Mouse (Mus musculus): ENCODE measurements around the gene Pnp.
"Not testable (repeated sequence)": the region's sequence is repeated elsewhere in the genome, so short reads cannot be mapped to it uniquely, and the experiment has no call there.

Gene Pnp

DNA sequence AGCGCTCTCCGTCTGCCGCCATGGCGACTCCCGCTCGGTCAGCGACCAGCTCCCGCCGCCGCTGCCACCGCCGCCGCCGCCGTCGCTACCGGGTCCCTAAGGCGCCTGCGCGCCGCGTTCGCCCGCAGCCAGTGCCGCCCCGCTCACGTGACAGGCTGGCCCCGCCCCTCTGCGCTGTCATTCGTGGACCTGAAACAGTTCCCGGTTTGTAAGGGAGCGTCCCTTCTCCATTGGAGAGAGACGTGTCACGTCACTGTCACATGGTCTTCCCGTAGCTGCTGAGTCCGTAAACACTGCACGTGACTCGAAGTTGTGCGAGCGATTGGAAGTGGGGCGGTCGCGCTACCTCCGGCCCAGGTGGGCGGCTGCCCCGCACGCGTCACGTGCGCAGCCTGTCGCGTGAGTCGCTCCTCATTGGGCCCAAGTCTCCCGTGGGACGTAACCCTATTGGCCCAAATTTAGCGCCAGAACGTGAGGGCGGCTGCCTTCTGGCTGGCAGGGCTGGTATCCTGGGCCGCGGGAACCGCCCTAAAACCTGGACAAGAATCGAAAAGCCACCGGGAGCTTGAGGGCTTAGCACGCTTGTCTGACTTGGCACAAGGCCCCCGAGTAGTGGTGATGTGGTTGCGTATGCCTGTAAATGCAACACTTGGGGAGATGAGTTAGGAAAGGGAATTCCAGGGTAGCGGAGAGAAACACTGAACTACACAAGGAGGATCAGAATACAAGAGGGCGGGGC, at the start of gene Pnp, which contains the start of gene Pip4p1:
Gene Pnp, plus strand, starts transcription at position 329 of the 739 bp plus-strand sequence.
Gene Pip4p1, minus strand, starts transcription at position 103 of the 739 bp plus-strand sequence.
- DNase-seq = peak; percentile 100

DNA sequence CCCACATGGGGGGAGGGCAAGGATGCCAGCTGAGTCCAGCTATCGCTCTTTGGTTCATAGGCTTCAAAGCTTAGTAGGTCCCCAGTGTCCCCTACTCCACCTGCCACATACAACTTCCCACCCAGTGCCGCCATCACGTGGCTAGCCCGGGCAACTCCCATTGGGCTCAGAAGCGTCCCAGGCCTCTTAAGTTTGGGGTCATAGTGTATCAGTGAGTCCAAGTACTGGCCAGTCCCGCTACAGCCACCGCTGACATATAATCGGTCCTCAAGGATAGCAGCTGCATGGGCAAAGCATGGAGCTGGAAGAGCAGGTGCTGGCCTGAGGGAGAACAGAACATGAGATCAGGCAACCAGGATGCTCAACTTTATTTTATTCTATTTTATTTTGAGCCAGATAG, 39.3 kb upstream of the Pnp start:
- DNase-seq = no peak

DNA sequence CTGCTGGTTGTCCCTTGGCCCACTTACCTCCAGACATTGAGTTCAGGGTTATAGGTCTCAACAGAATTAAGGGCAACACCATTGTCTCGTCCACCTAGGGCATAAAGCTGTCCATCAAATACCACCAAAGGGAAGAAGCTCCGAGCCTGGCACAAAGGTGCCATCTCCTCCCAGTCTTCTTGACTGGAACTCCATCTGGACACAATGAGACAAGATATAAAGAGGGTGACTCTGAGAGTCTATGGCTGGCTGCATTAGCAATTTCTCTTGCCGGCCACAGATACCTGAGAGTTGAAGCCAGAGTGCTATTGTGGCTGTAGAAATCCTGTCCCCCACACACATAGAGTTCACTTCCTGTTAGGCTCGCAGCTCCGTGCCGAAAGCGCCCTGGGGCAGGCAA, 38.8 kb upstream of the Pnp start:
- DNase-seq = no peak

DNA sequence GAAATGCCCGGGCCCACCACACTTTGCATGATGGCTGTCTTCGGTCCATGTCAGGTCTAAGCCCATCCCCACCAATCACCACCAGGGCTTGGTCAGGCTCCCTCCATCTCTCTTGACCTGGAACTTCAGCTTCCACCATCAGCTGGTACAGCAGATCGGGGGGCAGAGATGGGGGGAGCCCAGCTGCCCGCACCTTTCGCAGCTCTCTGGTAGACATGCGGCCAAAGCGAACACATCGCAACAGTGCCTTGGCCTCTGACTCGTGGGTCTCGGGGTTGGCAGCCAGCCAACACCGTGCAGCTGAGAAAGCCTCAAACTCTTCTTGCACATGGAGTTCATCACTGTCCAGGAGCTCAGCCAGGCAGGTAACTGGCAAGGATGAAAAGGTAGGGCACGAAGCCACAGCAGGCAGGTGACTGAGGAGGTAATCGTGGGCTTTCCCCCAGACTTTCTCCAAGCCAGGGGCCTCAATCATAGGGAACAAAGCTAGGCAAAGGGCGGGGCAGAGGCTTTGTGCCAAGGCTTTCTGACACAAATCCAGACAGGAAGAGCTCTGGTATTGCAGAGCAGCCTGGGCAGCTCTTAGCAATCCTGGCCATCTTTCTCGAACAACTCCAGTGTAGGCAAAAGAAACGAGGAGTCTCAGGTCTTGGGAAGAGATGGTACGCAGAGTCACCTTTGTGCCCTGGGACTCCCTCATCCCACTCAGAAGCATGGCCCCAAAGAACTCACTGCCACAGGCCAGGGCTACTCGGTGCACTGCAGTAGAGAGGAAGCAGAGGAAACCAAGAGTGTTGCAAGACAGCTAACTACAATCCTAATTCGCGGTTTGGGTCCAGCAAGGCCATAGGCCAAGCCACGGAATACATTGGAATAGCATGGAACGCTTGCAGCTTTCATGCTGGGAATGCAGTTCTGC, 38.1 kb upstream of the Pnp start:
- no peak for DNase-seq

DNA sequence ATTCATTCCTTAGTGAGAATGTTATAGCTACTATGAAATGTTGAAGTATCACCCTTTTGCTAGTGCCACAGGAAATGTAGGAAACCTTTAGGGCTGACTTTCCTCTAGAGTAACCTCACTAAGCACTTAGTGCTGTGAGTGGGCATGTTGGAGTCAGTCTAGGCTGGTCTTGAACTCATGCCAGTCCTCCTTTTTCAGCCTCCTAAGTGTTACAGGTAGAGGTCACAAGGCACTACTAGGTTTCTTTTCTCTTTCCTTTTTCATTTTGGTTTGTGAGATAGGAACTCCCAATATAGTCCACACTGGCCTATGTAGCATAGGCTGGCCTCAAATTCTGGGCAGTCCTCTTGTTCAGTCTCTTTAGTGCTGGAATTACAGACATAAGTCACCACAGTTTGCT, 35.5 kb upstream of the Pnp start:
- DNase-seq = no peak

DNA sequence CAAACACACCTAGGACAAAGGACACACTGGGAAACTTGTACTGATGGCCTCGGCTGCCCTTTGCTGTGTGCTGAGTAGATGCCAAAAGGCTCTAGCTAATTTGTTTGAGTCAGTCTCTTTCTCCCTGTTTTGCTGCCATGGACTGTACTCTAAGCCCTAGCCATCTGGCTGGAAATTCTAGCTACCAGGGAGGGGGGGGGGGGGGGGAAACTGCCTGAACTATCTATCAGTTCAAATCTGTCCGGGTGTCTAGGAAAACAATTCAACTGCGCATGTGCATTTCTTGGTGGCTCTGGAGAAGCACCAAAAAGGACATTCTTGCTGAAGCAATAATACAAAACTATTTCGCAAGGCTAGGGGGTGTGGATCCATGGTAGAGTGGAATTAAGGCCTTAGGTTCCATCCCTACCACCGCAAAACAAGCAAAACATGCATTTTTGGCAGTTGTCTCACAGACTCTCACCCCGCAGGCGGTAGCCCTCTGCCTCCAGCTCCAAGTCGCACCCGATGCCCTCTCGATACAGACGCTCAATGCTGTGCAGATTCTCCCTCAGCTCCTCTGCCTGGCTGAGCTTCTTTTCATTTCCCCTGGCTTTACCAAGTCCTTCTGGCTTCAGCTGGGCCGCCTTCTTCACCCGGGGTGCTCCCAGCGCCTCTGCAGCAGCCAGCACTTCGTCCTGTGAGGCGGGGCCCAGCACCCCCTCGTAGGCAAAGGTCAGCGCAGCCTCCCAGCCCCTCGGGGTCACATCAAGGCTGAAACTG, 34.7 kb upstream of the Pnp start:
- DNase-seq = peak; percentile 65

DNA sequence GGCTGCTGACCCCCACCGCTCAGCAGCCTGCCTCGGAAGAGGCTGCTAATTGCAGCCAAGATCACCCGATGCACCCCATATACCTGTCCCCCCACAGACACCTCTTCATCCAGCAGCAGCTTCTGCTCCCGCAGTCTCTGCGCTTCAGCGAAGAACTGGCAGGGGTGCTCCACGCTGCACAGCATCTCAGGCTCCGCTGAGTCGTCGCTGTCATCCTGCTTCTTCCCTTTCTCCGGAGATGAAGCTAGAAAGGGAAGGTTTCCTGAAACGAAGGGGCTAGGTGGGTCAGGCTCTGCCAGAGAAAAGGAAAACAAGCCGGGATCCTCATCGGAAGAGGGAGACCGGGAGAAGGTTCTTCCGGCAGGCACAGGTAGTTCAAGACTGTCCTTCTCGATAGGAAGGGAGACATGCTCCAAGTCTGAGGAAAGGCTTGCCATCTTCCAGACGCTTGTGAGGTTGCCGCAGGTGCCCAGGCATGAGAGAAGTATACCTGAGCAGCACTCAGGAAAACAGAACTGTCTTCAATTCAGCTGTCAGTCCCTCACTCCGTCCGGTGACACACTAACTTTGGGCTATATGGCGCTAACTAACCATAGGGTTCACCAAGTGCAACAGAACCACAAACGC, 34.0 kb upstream of the Pnp start:
- DNase-seq = peak; percentile 52

DNA sequence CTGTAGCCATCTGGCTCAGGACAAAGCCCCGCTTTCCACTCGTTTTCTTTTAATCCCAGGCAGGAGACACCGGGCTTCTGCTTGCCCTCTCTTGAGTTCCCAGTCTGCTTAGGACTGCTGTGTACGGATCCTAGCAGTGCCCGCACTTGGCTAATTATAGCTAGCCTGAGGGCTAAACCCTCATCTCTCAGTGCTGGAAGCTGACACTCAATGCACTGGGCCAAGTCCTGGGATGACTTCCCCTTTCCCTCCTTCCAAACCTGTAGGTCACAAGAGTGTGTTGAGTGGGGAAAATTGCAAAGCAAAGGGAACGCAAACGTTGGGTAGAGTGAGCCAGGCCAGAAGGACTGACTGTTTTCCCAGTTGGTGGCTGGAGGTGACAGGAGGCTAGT, 33.5 kb upstream of the Pnp start, which contains the start of gene Klhl33:
Gene Klhl33, minus strand, starts transcription at position 134 of the 392 bp plus-strand sequence.
- peak; percentile 44 for DNase-seq

DNA sequence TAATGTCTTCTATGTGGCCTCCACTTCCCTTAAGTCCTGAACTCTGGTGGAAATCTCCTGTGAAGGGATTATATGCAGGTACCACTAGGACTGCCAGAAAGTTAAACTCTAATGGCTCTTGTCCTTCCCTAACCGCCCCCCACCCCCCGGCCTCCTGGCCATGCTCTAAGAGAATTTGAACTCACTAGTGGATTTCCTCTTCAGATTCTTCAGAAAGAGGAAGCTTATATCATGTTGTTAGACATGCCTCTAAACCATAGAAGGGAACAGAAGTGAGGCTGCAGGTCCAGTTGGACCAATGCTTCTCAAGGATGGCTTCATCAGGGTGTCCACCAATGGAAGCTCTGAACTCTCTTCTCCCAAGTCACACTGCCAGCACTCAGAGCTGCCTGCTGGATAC, 32.9 kb upstream of the Pnp start:
- DNase-seq = not testable (repeated sequence)

DNA sequence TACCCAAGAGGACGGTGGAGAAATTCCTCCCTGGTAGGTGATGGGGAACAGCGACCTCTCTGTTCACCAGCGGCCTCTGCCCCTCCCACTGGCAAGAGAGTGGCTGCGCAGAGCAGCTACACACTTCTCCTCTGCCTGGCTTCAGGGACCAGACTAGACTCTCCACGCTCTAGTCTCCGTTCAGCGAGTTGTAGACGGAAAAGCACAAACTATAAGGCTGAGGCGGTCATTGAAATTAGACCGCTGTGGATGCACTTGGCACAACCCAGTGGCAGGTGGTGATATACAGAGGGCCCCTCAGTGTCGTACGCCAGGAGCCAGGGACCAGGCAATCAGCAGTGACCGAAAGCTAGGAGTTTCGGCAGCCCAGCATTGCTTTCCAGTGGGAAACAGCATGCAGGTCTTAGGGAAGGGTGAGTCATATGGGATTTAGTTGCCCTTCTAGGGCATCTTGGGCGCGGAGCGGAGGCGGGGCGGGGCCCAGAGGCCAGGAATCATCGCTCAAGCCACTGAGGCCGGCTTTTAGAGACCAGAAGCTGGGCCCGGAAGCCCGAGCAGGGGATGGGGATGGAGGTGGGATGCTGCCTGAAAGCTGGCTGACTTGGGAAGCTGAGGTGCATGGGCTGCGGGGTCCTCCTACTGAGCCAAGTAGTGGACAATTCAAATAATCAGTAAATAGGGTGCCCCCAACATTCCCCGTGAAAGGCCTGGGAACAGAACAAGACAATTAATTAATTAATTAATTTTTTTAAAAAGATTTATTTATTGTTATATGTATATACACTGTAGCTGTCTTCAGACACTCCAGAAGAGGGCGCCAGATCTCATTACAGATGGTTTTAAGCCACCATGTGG, 26.7 kb upstream of the Pnp start:
- DNase-seq = peak; percentile 77

DNA sequence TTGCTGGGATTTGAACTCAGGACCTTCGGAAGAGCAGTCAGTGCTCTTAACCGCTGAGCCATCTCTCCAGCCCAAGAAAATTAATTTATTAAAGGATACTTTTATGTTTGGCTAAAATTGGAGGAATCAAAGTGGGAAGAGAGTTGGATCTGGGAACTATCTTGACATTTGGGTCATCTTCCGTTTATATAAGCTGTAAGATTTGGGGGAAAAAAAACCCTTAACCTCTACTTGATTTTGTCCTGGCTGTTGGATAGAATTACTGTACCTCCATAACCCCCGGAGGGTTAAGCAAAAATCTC, 26.1 kb upstream of the Pnp start:
- no peak for DNase-seq

DNA sequence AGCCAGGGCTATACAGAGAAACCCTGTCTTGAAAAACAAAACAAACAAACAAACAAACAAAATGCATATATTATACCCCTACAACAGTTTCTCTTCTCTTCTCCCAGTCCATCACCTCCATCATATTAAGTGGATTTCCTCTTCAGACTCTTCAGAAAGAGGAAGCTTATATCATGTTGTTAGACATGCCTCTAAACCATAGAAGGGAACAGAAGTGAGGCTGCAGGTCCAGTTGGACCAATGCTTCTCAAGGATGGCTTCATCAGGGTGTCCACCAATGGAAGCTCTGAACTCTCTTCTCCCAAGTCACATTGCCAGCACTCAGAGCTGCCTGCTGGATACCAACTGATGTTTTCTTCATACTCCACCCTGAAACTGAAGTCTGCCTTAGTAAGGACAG, 25.6 kb upstream of the Pnp start:
- DNase-seq = not testable (repeated sequence)

DNA sequence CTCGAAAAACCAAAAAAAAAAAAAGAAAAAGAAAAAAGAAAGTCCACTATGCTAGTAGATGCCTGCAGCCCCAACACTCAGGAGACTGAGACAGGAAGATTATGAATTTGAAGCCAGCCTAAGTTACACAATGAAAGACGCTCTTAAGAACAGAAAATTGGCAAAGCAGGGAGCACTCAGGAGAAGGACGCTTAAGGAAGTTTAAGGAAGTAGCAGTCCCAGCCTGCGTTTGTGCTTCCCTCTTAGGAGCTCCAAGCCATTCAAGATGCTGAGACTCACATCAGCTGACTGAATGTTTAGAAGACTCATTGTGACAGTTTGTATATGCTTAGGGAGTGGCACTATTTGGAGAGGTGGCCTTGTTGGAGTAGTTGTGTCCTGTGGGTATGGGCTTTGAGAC, 22.8 kb upstream of the Pnp start:
- DNase-seq = no peak

DNA sequence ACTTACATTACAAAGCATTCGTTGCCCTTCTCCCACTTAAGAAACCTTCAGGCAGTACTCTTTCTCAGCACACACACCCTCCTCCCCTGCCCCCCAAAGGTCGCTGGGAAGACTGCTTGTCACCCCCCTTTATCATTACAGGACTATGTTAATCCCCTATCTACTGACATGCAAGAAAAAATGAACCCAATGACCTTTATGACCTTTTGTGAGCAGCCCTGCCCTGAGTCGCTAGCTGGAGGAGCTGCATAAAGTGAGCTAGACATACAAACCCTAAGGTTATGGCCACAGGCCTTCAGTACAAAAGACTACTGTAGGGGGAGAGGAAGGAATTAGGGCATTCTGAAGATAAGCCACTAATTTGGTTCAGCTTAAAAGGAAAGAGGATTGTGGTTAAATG, 19.5 kb upstream of the Pnp start:
- DNase-seq = peak; percentile 34

DNA sequence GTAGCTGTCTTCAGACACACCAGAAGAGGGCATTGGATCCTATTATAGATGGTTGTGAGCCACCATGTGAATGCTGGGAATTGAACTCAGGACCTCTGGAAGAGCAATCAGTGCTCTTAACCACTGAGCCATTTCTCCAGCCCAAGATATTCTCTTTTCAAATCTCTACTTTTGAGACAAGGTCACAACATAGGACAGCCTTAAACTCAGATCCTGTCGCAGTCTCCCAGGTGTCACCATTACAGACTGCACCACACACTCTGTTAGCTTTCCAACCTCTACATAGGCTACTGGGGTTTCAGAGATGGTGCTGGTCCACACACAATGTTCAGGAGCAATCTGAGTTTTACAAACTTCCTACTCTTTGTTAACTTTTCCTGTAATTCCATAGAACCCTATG, 7.4 kb upstream of the Pnp start:
- not testable (repeated sequence) for DNase-seq

DNA sequence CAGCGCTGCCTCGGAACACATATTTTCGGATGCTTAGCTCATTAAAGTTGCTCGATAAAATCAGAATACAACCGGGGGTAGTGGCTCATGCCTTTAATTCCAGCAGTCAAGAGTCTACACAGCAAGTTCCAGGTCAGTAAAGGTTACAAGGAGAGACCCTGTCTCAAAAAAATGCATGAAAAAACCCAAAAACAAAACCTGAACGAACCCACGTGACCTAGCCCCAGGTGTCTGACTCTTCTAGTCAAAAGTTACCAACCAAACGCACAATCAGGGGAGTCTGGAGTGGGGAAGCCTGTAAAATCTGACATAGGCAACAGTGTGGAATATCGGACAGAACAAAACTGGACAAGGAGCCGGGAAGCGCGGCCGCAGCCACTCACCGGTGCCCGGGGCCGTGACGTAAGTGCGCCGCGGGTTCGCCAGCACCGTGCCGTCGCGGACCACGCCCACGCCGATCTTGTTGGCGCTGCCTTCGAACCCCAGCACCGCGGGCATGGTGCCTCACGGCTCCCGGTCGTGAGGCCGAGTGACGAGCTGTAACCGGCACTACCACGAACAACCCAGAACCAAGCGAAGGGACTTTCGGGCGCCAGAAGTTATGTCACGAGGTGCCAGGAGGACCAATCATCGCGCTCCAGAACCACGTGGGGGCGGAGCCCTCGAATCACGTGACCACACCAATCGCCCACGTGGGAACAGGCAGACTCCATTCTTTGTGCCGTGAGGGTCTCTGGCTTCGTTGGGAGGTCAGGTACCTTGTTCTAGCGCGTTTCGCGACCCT, 6.4 kb upstream of the Pnp start, which contains the start of the genes Osgep and Apex1:
Gene Osgep, minus strand, starts transcription at position 613 of the 784 bp plus-strand sequence.
Gene Apex1, plus strand, starts transcription at position 688 of the 784 bp plus-strand sequence.
- peak; percentile 98 for DNase-seq

DNA sequence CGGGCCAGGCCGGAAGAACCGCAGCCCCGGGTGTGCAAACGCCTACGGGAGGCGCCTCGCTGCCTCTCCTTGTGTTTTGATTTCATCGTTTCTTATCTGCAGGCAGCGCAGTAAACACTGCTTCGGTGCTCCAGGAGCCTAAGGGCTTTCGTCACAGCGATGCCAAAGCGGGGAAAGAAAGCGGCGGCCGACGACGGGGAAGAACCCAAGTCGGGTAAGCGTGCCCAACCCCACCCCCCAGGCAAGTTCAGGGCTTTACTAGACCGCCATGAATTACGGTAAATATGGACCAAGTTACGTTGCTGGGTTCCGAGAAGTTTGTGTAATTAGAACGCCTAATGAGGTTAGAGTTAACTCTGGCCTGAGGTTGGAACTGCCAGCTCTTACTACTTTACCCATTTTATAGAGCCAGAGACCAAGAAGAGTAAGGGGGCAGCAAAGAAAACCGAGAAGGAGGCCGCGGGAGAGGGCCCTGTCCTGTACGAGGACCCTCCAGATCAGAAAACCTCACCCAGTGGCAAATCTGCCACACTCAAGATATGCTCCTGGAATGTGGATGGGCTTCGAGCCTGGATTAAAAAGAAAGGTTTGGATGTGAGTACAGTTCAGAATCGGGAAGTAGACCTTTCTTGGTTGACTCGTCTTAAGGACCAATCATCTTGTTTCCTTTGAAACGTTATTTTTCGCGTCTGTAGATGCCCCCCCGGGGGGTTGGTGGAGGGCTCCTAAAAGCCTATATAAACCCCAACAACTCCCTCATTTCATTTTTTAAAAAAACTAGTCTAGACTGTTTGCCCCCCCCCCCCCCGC, 5.6 kb upstream of the Pnp start:
- DNase-seq = no peak

DNA sequence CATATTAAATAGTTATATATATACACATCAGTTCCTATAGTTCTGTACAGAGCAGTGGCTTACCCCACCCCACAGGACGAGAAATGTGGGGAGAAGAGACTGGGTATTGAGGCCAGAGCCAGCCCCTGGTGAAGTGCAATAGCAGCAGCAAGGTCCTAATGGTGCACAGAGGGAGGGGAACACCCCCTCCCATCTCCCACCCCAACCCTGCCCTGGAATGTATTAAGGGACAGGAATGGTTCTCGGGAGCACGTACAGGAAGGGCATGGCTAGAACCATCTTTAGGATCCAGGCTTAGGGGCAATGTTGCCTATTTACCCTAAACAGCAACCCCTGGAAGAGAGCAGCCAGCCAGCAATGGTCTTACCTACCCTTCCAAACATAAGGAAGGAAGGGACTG, 3.5 kb upstream of the Pnp start:
- DNase-seq = no peak

DNA sequence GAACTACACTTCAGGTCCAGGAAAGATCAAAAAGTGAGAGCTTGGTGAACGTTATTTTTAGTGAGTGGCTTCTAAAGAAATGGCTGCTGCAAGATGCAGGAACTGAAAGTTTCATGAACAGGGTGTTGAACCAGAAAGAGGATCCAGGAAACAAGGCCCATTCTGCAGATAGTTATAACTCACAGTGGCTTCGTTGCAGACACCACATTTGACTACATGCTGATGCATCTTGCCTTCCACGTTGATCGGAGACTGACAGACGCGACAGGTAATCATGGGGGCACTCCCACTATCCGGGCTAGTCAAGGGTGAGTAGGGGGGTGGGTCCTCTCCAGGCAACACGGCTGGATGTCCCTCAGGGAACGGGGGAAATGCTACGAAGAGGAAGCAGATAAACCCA, 931 bp upstream of the Pnp start:
- no peak for DNase-seq

DNA sequence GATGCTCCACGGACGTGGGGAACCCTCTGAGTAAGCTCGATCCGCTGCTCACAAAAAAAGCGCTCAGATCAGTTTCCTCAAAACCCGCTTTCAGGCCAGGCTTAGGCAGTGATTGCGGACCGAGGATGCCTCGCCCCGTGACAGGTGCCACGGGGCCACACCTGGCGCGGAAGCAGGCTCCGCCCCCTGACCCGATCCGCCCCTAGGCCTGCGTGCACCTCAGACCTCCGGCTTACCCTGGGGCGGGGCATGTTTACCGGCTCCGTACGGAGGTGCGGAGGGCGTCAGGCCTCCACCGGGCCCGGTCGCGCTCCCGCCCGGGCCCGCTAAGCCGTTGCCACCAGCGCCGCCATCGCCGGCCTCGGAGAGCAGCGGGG, 517 bp upstream of the Pnp start:
- DNase-seq = no peak
